Mouse (Mus musculus) stomach, postnatal 0 days (tissue): Measurements from ENCODE around the gene Inpp4a.

ENCODE experiments used
- CTCF ChIP-seq: IDR thresholded peaks from 2 replicates; pipeline ENCODE4 v1.5.1; 2016; ENCODE audit warnings: antibody characterized with exemption, low read depth, mild to moderate bottlenecking, moderate library complexity
- EP300 ChIP-seq: optimal IDR thresholded peaks from 2 replicates; pipeline ENCODE3; 2016; ENCODE audit warnings: antibody characterized with exemption

- TF ChIP-seq CTCF (no peak), EP300 (no peak)
These were observed 129.2 kb downstream of the Inpp4a start for GRCm38 (mm10) chr1:37428911-37429310.
